Mouse (Mus musculus) thymus, postnatal 4 days (tissue): ENCODE results near the gene Fam71d.

Source experiments
- DNase-seq: peaks from one replicate; pipeline ENCODE4 v3.0.0; 2021

The Fam71d gene

DNA sequence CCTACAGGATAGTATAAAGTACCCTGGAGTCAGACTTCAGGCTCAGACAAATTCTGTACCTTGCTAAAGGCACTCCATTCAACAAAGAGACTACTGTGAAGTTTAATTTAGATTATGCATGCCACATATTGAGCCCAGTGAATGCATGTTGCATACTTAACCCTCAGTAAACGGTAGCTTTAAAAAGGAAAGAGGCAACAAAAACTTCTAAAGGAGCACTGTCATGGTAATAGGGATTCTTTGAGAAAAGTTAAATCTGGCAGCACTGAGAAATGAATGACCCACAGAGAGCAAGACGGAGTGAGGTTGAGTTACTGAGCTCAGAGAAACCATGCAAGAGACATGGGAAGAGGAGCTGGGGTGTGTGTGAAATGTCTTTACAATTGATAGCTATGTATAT, 86.6 kb downstream of the Fam71d start:
- DNase-seq = no peak

DNA sequence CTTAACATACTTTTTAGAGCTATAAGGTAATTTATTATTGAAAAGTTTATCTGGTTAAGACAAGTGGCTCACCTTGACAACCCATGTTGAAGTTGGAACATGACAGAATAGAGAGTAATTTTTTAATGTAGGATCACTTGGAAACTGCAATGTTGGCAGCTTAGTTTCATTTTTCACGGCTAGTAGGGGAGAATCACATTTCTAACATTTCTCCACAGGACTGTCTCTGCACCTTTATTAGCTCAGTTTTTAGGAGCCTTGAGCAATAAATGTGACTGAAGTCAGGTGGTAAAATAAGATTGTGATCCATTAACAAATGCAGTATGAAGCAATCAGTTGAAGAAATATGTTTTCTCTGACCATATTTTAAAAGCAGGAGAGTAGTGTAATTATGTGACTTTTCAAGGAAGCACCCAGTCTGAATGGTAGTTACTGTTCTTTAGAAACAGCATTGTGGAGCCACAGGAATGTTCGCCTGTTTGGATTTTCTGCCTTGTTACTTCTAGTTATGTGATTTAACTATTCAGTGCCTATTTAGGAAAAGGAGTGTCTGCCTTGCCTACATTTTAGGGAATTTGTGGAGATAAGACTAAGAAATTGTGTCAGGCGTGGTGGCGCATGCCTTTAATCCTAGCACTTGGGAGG, 87.2 kb downstream of the Fam71d start:
- DNase-seq = no peak
